In the genomic region with DNA sequence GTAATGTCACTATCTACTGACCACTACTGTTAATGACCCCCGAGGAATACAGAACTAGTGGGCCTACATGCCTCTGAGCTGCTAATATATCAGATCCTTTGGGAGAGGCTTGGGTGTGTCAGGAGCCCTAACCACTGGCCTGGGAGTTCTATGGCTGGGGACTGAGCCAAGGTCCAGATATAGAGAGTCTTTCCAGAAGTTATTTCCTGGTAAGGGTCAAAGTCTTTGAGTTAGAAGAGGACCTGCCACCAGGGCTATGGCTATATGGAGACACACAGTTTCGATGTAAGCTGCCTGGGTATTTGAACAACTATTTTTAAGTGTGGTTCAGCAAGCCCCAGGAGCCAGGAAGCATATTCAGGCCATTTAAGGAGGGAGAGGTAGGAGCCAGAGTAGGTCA, we compare ENCODE assay signal across 37 mouse cellular contexts. TPM values are rescaled to one million over a fixed set of nuclear protein-coding genes. Genes with fewer than 3 reads are reported as not detected.
"Had no signal": no experiment of that assay in that cellular context is flagged by ENCODE, and none has a peak within 500 bp of the region (broad histone marks: within the 10 kb centered on the region; RNA-seq: fewer than 3 reads in every experiment).

No protein-coding gene starts in this region.

- H3K36me3 ChIP-seq: heart, embryonic 10.5 days; heart, embryonic 12.5 days; hindbrain, embryonic 10.5 days; hindbrain, embryonic 12.5 days; kidney, embryonic 15.5 days; limb, embryonic 13.5 days; limb, embryonic 15.5 days; liver, embryonic 12.5 days had no signal

- H3K4me3 ChIP-seq: gastrocnemius, adult 2 months; heart, embryonic 10.5 days; heart, embryonic 12.5 days; hindbrain, embryonic 10.5 days; hindbrain, embryonic 12.5 days; kidney, embryonic 15.5 days; limb, embryonic 13.5 days; limb, embryonic 15.5 days; liver, embryonic 12.5 days had no signal

- H3K27me3 ChIP-seq: heart, embryonic 12.5 days; hindbrain, embryonic 12.5 days; limb, embryonic 13.5 days; limb, embryonic 15.5 days had no signal

- H3K4me1 ChIP-seq: hindbrain, embryonic 12.5 days; liver, embryonic 12.5 days had no signal

- ATAC-seq: hindbrain, embryonic 16.5 days; inflammation-experienced regulatory T-cells, adult 6 months; liver, embryonic 12.5 days had no signal

- H3K9me3 ChIP-seq: heart, embryonic 10.5 days; heart, embryonic 12.5 days; hindbrain, embryonic 10.5 days; hindbrain, embryonic 12.5 days; kidney, embryonic 15.5 days; limb, embryonic 13.5 days; limb, embryonic 15.5 days; liver, embryonic 12.5 days had no signal

- H3K4me2 ChIP-seq: heart, embryonic 12.5 days; hindbrain, embryonic 12.5 days; hindbrain, embryonic 14.5 days; kidney, embryonic 15.5 days; limb, embryonic 13.5 days; limb, embryonic 15.5 days; liver, embryonic 12.5 days had no signal

- H3K9ac ChIP-seq: heart, embryonic 12.5 days; hindbrain, embryonic 12.5 days; hindbrain, embryonic 14.5 days; kidney, embryonic 15.5 days; limb, embryonic 13.5 days; limb, embryonic 15.5 days; liver, embryonic 12.5 days; liver, embryonic 14.5 days had no signal

- H3K27ac ChIP-seq: gastrocnemius, adult 2 months; heart, embryonic 10.5 days; hindbrain, embryonic 10.5 days; hindbrain, embryonic 12.5 days; hindbrain, embryonic 14.5 days; kidney, embryonic 15.5 days; kidney, postnatal 0 days; limb, embryonic 13.5 days; limb, embryonic 15.5 days; liver, embryonic 12.5 days; liver, embryonic 14.5 days had no signal

- DNase-seq: gastrocnemius, adult 2 months; gastrocnemius, postnatal 10 days; heart, postnatal 10 days; heart, postnatal 4 days; kidney, adult 11 months; kidney, adult 2 months; kidney, adult 9 months; kidney, postnatal 14 days; kidney, postnatal 4 days; layer of hippocampus, adult 9-11 months; layer of hippocampus, postnatal 36 days; left cerebral cortex, postnatal 4 days had no signal

RNA-seq across cellular contexts. Expression of gene Ptchd3, which starts 31.5 kb away (rescaled TPM):
- total RNA-seq: gastrocnemius, adult 2 months; gastrocnemius, postnatal 10 days; gastrocnemius, postnatal 4 days; granulocyte monocyte progenitor cell, adult 5-6 weeks; layer of hippocampus, adult 18-20 months; layer of hippocampus, adult 8-10 months; layer of hippocampus, postnatal 14 days; layer of hippocampus, postnatal 36 days; left cerebral cortex, adult 18-20 months; left cerebral cortex, adult 8-10 months; left cerebral cortex, postnatal 10 days; left cerebral cortex, postnatal 25 days; left cerebral cortex, postnatal 4 days; liver, adult 2 months had no signal
- polyA plus RNA-seq: frontal cortex, adult 2 months; heart, embryonic 10.5 days; heart, embryonic 12.5 days; hindbrain, embryonic 12.5 days; hindbrain, embryonic 14.5 days; hindbrain, embryonic 16.5 days; inflammation-experienced regulatory T-cells, adult 6 months; kidney, adult 2 months; kidney, postnatal 0 days; limb, embryonic 11.5 days; limb, embryonic 13.5 days; liver, adult 2 months; liver, embryonic 12.5 days; liver, embryonic 14.5 days had no signal
